Mouse (Mus musculus): ENCODE measurements around the gene Nmt2. TPM values are rescaled to one million over a fixed set of nuclear protein-coding genes. Genes with fewer than 3 reads are reported as not detected.
A peak's percentile ranks its signal among the peaks of the same experiment; 100 is the strongest.

Nmt2 gene
- polyA plus RNA-seq (2015; fragmentation: Nextera tagmentation; extraction: Ambion mirVana): 38.8 and 42.5 TPM in 2 replicates

- Histone ChIP-seq H3K27ac (ENCODE audit: low read length) (peak within 1 kb of the TSS; percentile 86), H3K27me3 (ENCODE audit: control insufficient read depth, insufficient read depth, low read depth, low read length) (no peaks in the 10 kb centered on the region), H3K4me3 (ENCODE audit: low read length) (peak within 1 kb of the TSS; percentile 88), H3K4me1 (replicated peaks; ENCODE audit: control insufficient read depth, insufficient read depth, low read length) (peaks cover 7% of the 10 kb centered on the region), H3K9me3 (ENCODE audit: control insufficient read depth, low read length) (no peaks in the 10 kb centered on the region), H3K36me3 (ENCODE audit: control insufficient read depth, insufficient read depth, low read length) (no peaks in the 10 kb centered on the region), H3K4me2 (ENCODE audit: low read depth, low read length) (peak within 1 kb of the TSS; percentile 81), H3K9ac (ENCODE audit: low read length) (peak within 1 kb of the TSS; percentile 87)
- WGBS: under 1% methylated on average over 77 of the region's 88 CpGs
- ATAC-seq (ENCODE audit: low read depth): peak; percentile 97
These were observed at the start of gene Nmt2 for GRCm38 (mm10) chr2:3283602-3284472. Gene Nmt2, plus strand, starts transcription at chr2:3284212.

- Histone ChIP-seq H3K9me3 (ENCODE audit: control insufficient read depth, low read length) (no peaks in the 10 kb centered on the region), H3K27ac (ENCODE audit: low read length) (no peak overlapping the region), H3K4me2 (ENCODE audit: low read depth, low read length) (no peak overlapping the region), H3K9ac (ENCODE audit: low read length) (no peak overlapping the region), H3K36me3 (ENCODE audit: control insufficient read depth, insufficient read depth, low read length) (no peaks in the 10 kb centered on the region), H3K4me1 (replicated peaks; ENCODE audit: control insufficient read depth, insufficient read depth, low read length) (no peaks in the 10 kb centered on the region), H3K27me3 (ENCODE audit: control insufficient read depth, insufficient read depth, low read depth, low read length) (no peaks in the 10 kb centered on the region), H3K4me3 (ENCODE audit: low read length) (no peak overlapping the region)
- ATAC-seq (ENCODE audit: low read depth): no peak
- 44% methylated on average over 5 of the region's 5 CpGs for WGBS
These were observed 44.8 kb upstream of the Nmt2 start for GRCm38 (mm10) chr2:3239255-3239654.

GRCm38 (mm10) chr2:3244251-3244650 lies 39.8 kb upstream of the Nmt2 start:
- Histone ChIP-seq H3K27ac (ENCODE audit: low read length) (no peak overlapping the region), H3K4me1 (replicated peaks; ENCODE audit: control insufficient read depth, insufficient read depth, low read length) (no peaks in the 10 kb centered on the region; the same call in 1 of the 2 replicates), H3K4me3 (ENCODE audit: low read length) (no peak overlapping the region), H3K27me3 (ENCODE audit: control insufficient read depth, insufficient read depth, low read depth, low read length) (no peaks in the 10 kb centered on the region), H3K9me3 (ENCODE audit: control insufficient read depth, low read length) (no peaks in the 10 kb centered on the region), H3K36me3 (ENCODE audit: control insufficient read depth, insufficient read depth, low read length) (no peaks in the 10 kb centered on the region), H3K9ac (ENCODE audit: low read length) (no peak overlapping the region), H3K4me2 (ENCODE audit: low read depth, low read length) (no peak overlapping the region)
- WGBS: 28% methylated on average over 3 of the region's 3 CpGs
- no peak for ATAC-seq (ENCODE audit: low read depth)

GRCm38 (mm10) chr2:3251309-3251708 lies 32.7 kb upstream of the Nmt2 start:
- no peak for ATAC-seq (ENCODE audit: low read depth)
- Histone ChIP-seq H3K4me1 (replicated peaks; ENCODE audit: control insufficient read depth, insufficient read depth, low read length) (no peaks in the 10 kb centered on the region), H3K36me3 (ENCODE audit: control insufficient read depth, insufficient read depth, low read length) (no peaks in the 10 kb centered on the region), H3K9me3 (ENCODE audit: control insufficient read depth, low read length) (no peaks in the 10 kb centered on the region), H3K27me3 (ENCODE audit: control insufficient read depth, insufficient read depth, low read depth, low read length) (no peaks in the 10 kb centered on the region), H3K4me3 (ENCODE audit: low read length) (no peak overlapping the region), H3K27ac (ENCODE audit: low read length) (no peak overlapping the region), H3K4me2 (ENCODE audit: low read depth, low read length) (no peak overlapping the region), H3K9ac (ENCODE audit: low read length) (no peak overlapping the region)
- WGBS: 68% methylated on average over 2 of the region's 2 CpGs

GRCm38 (mm10) chr2:3266466-3266865 lies 17.5 kb upstream of the Nmt2 start:
- H3K4me2 ChIP-seq (ENCODE audit: low read depth, low read length): no peak overlapping the region
- H3K27me3 ChIP-seq (ENCODE audit: control insufficient read depth, insufficient read depth, low read depth, low read length): no peaks in the 10 kb centered on the region
- H3K4me3 ChIP-seq (ENCODE audit: low read length): no peak overlapping the region
- H3K9me3 ChIP-seq (ENCODE audit: control insufficient read depth, low read length): no peaks in the 10 kb centered on the region
- WGBS: 70% methylated on average over 3 of the region's 3 CpGs
- H3K27ac ChIP-seq (ENCODE audit: low read length): no peak overlapping the region
- H3K4me1 ChIP-seq (replicated peaks; ENCODE audit: control insufficient read depth, insufficient read depth, low read length): no peaks in the 10 kb centered on the region
- no peak for ATAC-seq (ENCODE audit: low read depth)
- H3K36me3 ChIP-seq (ENCODE audit: control insufficient read depth, insufficient read depth, low read length): no peaks in the 10 kb centered on the region
- H3K9ac ChIP-seq (ENCODE audit: low read length): no peak overlapping the region

GRCm38 (mm10) chr2:3267879-3268278 lies 16.1 kb upstream of the Nmt2 start:
- Histone ChIP-seq H3K4me1 (replicated peaks; ENCODE audit: control insufficient read depth, insufficient read depth, low read length) (no peaks in the 10 kb centered on the region), H3K36me3 (ENCODE audit: control insufficient read depth, insufficient read depth, low read length) (no peaks in the 10 kb centered on the region), H3K4me3 (ENCODE audit: low read length) (no peak overlapping the region), H3K4me2 (ENCODE audit: low read depth, low read length) (no peak overlapping the region), H3K9me3 (ENCODE audit: control insufficient read depth, low read length) (no peaks in the 10 kb centered on the region), H3K27ac (ENCODE audit: low read length) (no peak overlapping the region), H3K9ac (ENCODE audit: low read length) (no peak overlapping the region), H3K27me3 (ENCODE audit: control insufficient read depth, insufficient read depth, low read depth, low read length) (no peaks in the 10 kb centered on the region)
- ATAC-seq (ENCODE audit: low read depth): no peak
- 18% methylated on average over 3 of the region's 3 CpGs for WGBS

GRCm38 (mm10) chr2:3273349-3273748 lies 10.7 kb upstream of the Nmt2 start:
- Histone ChIP-seq H3K27ac (ENCODE audit: low read length) (no peak overlapping the region), H3K4me3 (ENCODE audit: low read length) (no peak overlapping the region), H3K27me3 (ENCODE audit: control insufficient read depth, insufficient read depth, low read depth, low read length) (no peaks in the 10 kb centered on the region), H3K36me3 (ENCODE audit: control insufficient read depth, insufficient read depth, low read length) (no peaks in the 10 kb centered on the region), H3K9ac (ENCODE audit: low read length) (no peak overlapping the region), H3K4me1 (replicated peaks; ENCODE audit: control insufficient read depth, insufficient read depth, low read length) (no peaks in the 10 kb centered on the region), H3K9me3 (ENCODE audit: control insufficient read depth, low read length) (no peaks in the 10 kb centered on the region), H3K4me2 (ENCODE audit: low read depth, low read length) (no peak overlapping the region)
- ATAC-seq (ENCODE audit: low read depth): no peak
- WGBS: 74% methylated on average over 2 of the region's 2 CpGs

GRCm38 (mm10) chr2:3276106-3276505 lies 7.9 kb upstream of the Nmt2 start:
- 68% methylated on average over 2 of the region's 2 CpGs for WGBS
- Histone ChIP-seq H3K9me3 (ENCODE audit: control insufficient read depth, low read length) (no peaks in the 10 kb centered on the region), H3K36me3 (ENCODE audit: control insufficient read depth, insufficient read depth, low read length) (no peaks in the 10 kb centered on the region), H3K4me3 (ENCODE audit: low read length) (no peak overlapping the region), H3K27me3 (ENCODE audit: control insufficient read depth, insufficient read depth, low read depth, low read length) (no peaks in the 10 kb centered on the region), H3K4me1 (replicated peaks; ENCODE audit: control insufficient read depth, insufficient read depth, low read length) (no peaks in the 10 kb centered on the region), H3K4me2 (ENCODE audit: low read depth, low read length) (no peak overlapping the region), H3K9ac (ENCODE audit: low read length) (no peak overlapping the region), H3K27ac (ENCODE audit: low read length) (no peak overlapping the region)
- ATAC-seq (ENCODE audit: low read depth): no peak

- Histone ChIP-seq H3K9ac (ENCODE audit: low read length) (no peak overlapping the region), H3K4me1 (replicated peaks; ENCODE audit: control insufficient read depth, insufficient read depth, low read length) (no peaks in the 10 kb centered on the region), H3K9me3 (ENCODE audit: control insufficient read depth, low read length) (no peaks in the 10 kb centered on the region), H3K27me3 (ENCODE audit: control insufficient read depth, insufficient read depth, low read depth, low read length) (no peaks in the 10 kb centered on the region), H3K4me3 (ENCODE audit: low read length) (no peak overlapping the region), H3K4me2 (ENCODE audit: low read depth, low read length) (no peak overlapping the region), H3K36me3 (ENCODE audit: control insufficient read depth, insufficient read depth, low read length) (no peaks in the 10 kb centered on the region), H3K27ac (ENCODE audit: low read length) (no peak overlapping the region)
- ATAC-seq (ENCODE audit: low read depth): no peak
- WGBS: 73% methylated on average over 7 of the region's 7 CpGs
These were observed 6.5 kb upstream of the Nmt2 start for GRCm38 (mm10) chr2:3277502-3277901.

All from lung, embryonic 16.5 days (tissue).